Mouse (Mus musculus): Measurements from ENCODE around the gene Rho. TPM values are rescaled to one million over a fixed set of nuclear protein-coding genes. Genes with fewer than 3 reads are reported as not detected.

Rho gene
- polyA plus RNA-seq (2016; fragmentation: Nextera tagmentation; extraction: Ambion mirVana): 0.16 and 0.19 TPM in 2 replicates

- Histone ChIP-seq H3K4me1 (peaks cover 9% of the 10 kb centered on the region), H3K4me3 (no peak within 1 kb of the TSS), H3K9me3 (replicated peaks) (no peaks in the 10 kb centered on the region), H3K36me3 (no peaks in the 10 kb centered on the region), H3K4me2 (replicated peaks) (no peak within 1 kb of the TSS), H3K9ac (no peak within 1 kb of the TSS), H3K27ac (peak within 1 kb of the TSS; percentile 40; the same call in 1 of the 2 replicates), H3K27me3 (no peaks in the 10 kb centered on the region)
- ATAC-seq (ENCODE audit: low FRiP score): no peak
- WGBS: 84% methylated on average over 14 of the region's 14 CpGs
These were observed at the start of gene Rho for GRCm38 (mm10) chr6:115931639-115932038. Gene Rho, plus strand, starts transcription at chr6:115931748.

DNA sequence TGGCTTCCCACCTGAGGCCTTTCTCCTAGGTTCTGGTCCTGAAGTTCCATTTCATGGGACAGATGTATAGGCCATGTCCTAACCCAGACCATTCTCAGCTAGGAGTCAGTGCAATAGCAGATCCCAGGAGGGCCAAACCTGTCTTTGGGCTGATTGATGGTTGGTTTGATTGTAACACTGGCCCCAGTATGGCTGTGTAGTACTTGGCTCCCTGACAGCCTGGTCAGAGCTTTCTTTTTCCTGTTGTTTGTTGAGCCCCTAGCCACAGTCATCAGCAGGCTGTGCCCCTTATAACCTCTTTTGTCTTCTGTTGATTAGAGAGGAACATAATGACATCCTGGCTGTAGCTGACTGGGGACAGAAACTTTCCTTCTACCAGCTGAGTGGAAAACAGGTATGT, 47.5 kb upstream of the Rho start:
- ATAC-seq (ENCODE audit: low FRiP score): no peak
- no peak overlapping the region for H3K4me2 ChIP-seq (replicated peaks)
- H3K27ac ChIP-seq: no peak overlapping the region
- H3K9ac ChIP-seq: no peak overlapping the region
- H3K36me3 ChIP-seq: peaks cover 36% of the 10 kb centered on the region
- no peaks in the 10 kb centered on the region; the same call in 1 of the 2 replicates for H3K9me3 ChIP-seq (replicated peaks)
- H3K4me1 ChIP-seq: no peaks in the 10 kb centered on the region
- H3K4me3 ChIP-seq: no peak overlapping the region
- no peaks in the 10 kb centered on the region for H3K27me3 ChIP-seq

DNA sequence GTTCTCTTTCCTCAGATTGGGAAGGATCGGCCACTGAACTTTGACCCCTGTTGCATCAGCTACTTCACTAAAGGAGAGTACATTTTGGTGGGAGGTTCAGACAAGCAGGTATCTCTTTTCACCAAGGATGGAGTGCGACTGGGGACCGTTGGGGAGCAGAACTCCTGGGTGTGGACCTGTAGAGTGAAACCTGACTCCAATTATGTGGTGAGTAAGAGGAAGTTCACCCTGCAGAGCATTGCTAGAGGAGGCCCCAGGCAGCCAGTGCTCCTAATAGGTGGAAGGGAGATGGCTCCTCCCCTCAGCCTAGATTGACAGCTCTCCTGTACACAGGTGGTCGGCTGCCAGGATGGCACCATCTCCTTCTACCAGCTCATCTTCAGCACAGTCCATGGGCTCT, 44.7 kb upstream of the Rho start:
- no peaks in the 10 kb centered on the region for H3K27me3 ChIP-seq
- WGBS: 69% methylated on average over 4 of the region's 4 CpGs
- H3K36me3 ChIP-seq: peaks cover 26% of the 10 kb centered on the region

DNA sequence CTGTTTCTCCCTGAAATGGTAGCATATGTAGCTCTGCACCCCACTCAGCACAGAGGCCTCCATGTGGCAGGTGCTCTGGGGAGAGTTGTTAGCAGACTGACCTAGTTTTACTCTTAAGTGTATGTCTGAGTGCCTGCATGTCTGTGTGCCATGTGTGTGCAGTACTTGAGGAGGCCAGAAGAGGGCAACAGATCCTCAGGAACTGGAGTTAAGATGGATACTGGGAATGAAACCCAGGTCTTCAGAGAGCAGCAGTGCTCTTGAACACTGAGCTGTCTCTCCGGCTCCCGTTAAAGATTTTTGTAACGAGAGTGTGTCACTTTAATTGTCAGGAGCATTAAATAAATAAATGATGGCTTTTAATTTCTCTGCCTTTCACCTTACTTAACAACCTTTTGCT, 43.3 kb upstream of the Rho start:
- no peaks in the 10 kb centered on the region; the same call in 1 of the 2 replicates for H3K27me3 ChIP-seq
- H3K36me3 ChIP-seq: peaks cover 37% of the 10 kb centered on the region
- peaks cover 17% of the 10 kb centered on the region for H3K4me1 ChIP-seq
- no peak overlapping the region for H3K4me2 ChIP-seq (replicated peaks)
- H3K4me3 ChIP-seq: no peak overlapping the region
- ATAC-seq (ENCODE audit: low FRiP score): no peak
- no peak overlapping the region for H3K9ac ChIP-seq
- WGBS: 98% methylated on average over 3 of the region's 3 CpGs
- no peak overlapping the region for H3K27ac ChIP-seq
- H3K9me3 ChIP-seq (replicated peaks): no peaks in the 10 kb centered on the region; the same call in 1 of the 2 replicates

More for the DNA sequence above, 44.7 kb upstream of the Rho start:
- no peak overlapping the region for H3K4me2 ChIP-seq (replicated peaks)
- no peaks in the 10 kb centered on the region; the same call in 1 of the 2 replicates for H3K9me3 ChIP-seq (replicated peaks)
- no peak for ATAC-seq (ENCODE audit: low FRiP score)
- H3K27ac ChIP-seq: no peak overlapping the region
- H3K9ac ChIP-seq: no peak overlapping the region
- H3K4me3 ChIP-seq: no peak overlapping the region
- peaks cover 10% of the 10 kb centered on the region for H3K4me1 ChIP-seq

- WGBS: 82% methylated on average over 8 of the region's 8 CpGs
- Histone ChIP-seq H3K27me3 (no peaks in the 10 kb centered on the region; the same call in 1 of the 2 replicates), H3K27ac (no peak overlapping the region), H3K4me3 (no peak overlapping the region), H3K36me3 (peaks cover 46% of the 10 kb centered on the region), H3K4me2 (replicated peaks) (no peak overlapping the region), H3K9me3 (replicated peaks) (no peaks in the 10 kb centered on the region; the same call in 1 of the 2 replicates), H3K4me1 (peaks cover 17% of the 10 kb centered on the region), H3K9ac (no peak overlapping the region)
- no peak for ATAC-seq (ENCODE audit: low FRiP score)
These were observed 40.9 kb upstream of the Rho start for GRCm38 (mm10) chr6:115890601-115891000.

GRCm38 (mm10) chr6:115891061-115891460, 40.5 kb upstream of the Rho start:
- H3K36me3 ChIP-seq: peaks cover 46% of the 10 kb centered on the region
- no peak overlapping the region for H3K9ac ChIP-seq
- no peaks in the 10 kb centered on the region; the same call in 1 of the 2 replicates for H3K27me3 ChIP-seq
- H3K4me2 ChIP-seq (replicated peaks): no peak overlapping the region
- H3K27ac ChIP-seq: 0 out of 2 replicates have a peak overlapping the region, but pooled peaks have one; percentile 23
- H3K4me1 ChIP-seq: peaks cover 19% of the 10 kb centered on the region
- no peak overlapping the region for H3K4me3 ChIP-seq
- peak; percentile 35; the same call in 1 of the 2 replicates for ATAC-seq (ENCODE audit: low FRiP score)
- H3K9me3 ChIP-seq (replicated peaks): no peaks in the 10 kb centered on the region; the same call in 1 of the 2 replicates
- WGBS: 66% methylated on average over 6 of the region's 6 CpGs

DNA sequence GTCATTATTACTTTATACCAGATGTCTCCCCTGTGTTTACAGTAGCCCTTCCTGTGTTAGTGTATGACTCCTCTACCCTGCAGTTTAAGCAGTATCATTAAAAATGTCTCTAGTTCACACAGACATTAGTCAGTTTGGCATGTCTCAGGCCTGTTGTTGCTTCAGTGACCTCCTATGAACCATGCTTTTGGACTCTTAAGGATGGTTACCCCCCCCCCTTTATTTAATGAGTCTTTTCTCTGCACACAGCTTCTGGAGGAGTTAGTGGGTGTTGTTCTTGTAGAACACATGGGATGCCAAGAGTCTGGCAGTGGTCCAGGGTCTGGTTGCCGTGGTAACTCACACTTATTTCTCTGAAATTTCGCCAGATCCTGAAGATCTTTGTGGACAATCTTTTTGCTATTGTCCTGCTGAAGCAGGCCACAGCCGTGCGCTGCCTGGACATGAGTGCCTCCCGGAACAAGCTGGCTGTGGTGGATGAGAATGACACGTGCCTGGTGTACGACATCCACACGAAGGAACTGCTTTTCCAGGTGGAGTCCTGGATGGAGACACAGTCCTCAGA, 40.0 kb upstream of the Rho start:
- Histone ChIP-seq H3K9me3 (replicated peaks) (no peaks in the 10 kb centered on the region; the same call in 1 of the 2 replicates), H3K4me3 (no peak overlapping the region), H3K9ac (no peak overlapping the region), H3K27me3 (no peaks in the 10 kb centered on the region; the same call in 1 of the 2 replicates), H3K4me1 (peaks cover 21% of the 10 kb centered on the region), H3K36me3 (peaks cover 44% of the 10 kb centered on the region), H3K27ac (no peak overlapping the region), H3K4me2 (replicated peaks) (no peak overlapping the region)
- peak; percentile 54 for ATAC-seq (ENCODE audit: low FRiP score)
- WGBS: 35% methylated on average over 8 of the region's 8 CpGs

GRCm38 (mm10) chr6:115892363-115892762, 39.2 kb upstream of the Rho start:
- no peak overlapping the region for H3K27ac ChIP-seq
- H3K9ac ChIP-seq: no peak overlapping the region
- no peak overlapping the region for H3K4me2 ChIP-seq (replicated peaks)
- no peak for ATAC-seq (ENCODE audit: low FRiP score)
- no peaks in the 10 kb centered on the region; the same call in 1 of the 2 replicates for H3K9me3 ChIP-seq (replicated peaks)
- H3K4me1 ChIP-seq: peaks cover 21% of the 10 kb centered on the region
- H3K4me3 ChIP-seq: no peak overlapping the region
- WGBS: 64% methylated on average over 3 of the region's 3 CpGs
- no peaks in the 10 kb centered on the region; the same call in 1 of the 2 replicates for H3K27me3 ChIP-seq
- peaks cover 37% of the 10 kb centered on the region for H3K36me3 ChIP-seq

DNA sequence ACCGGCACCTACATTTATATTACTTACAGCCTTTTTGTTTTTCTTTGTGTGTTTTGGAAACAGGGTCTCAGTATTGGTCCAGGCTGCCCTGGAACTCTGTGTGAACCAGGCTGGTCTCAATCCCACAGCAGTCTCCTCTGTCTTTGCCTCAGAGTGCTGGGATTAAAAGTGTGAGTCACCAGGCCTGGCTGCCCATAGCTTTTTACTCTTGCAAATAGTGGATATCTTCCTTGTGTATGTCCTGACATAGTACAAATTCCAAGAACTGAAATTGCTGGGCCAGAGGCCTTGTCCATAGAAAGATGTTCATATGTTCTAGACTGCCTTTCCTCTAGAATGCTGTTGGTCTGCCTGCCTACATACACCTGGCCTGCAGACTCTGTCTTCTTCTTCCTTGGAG, 35.2 kb upstream of the Rho start:
- no peaks in the 10 kb centered on the region; the same call in 1 of the 2 replicates for H3K27me3 ChIP-seq
- no peak overlapping the region for H3K4me3 ChIP-seq
- WGBS: 41% methylated on average over 1 of the region's 1 CpGs
- H3K27ac ChIP-seq: no peak overlapping the region
- H3K4me2 ChIP-seq (replicated peaks): no peak overlapping the region
- no peak overlapping the region for H3K9ac ChIP-seq
- no peaks in the 10 kb centered on the region for H3K9me3 ChIP-seq (replicated peaks)
- H3K4me1 ChIP-seq: peaks cover 17% of the 10 kb centered on the region
- peaks cover 28% of the 10 kb centered on the region for H3K36me3 ChIP-seq
- ATAC-seq (ENCODE audit: low FRiP score): no peak

DNA sequence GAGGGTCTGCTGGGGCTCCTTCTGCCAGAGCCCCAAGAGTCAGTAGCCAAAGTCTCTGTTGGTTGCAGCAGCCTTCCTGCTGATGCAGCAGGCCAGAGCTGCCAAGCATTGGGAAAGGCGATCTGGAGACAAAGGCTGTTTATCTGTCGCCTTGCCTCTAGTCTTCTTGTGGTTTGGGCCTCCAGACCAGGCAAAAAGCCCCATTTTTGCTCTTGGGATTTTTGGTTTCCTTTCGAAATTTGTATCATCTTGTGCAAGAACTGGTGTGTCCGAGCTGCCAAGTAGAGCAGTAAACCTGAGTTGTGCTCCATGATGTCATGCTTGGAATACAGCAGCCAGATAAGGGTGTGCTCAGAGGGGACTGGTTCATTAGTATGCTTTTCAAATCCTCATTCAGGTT, 34.4 kb upstream of the Rho start:
- peaks cover 13% of the 10 kb centered on the region for H3K4me1 ChIP-seq
- peaks cover 25% of the 10 kb centered on the region for H3K36me3 ChIP-seq
- WGBS: 81% methylated on average over 4 of the region's 4 CpGs
- 0 out of 2 replicates have a peak overlapping the region, but pooled peaks have one; percentile 2 for H3K9ac ChIP-seq
- no peaks in the 10 kb centered on the region; the same call in 1 of the 2 replicates for H3K27me3 ChIP-seq
- H3K4me3 ChIP-seq: no peak overlapping the region
- no peak for ATAC-seq (ENCODE audit: low FRiP score)
- no peak overlapping the region for H3K4me2 ChIP-seq (replicated peaks)
- no peaks in the 10 kb centered on the region for H3K9me3 ChIP-seq (replicated peaks)
- no peak overlapping the region for H3K27ac ChIP-seq

DNA sequence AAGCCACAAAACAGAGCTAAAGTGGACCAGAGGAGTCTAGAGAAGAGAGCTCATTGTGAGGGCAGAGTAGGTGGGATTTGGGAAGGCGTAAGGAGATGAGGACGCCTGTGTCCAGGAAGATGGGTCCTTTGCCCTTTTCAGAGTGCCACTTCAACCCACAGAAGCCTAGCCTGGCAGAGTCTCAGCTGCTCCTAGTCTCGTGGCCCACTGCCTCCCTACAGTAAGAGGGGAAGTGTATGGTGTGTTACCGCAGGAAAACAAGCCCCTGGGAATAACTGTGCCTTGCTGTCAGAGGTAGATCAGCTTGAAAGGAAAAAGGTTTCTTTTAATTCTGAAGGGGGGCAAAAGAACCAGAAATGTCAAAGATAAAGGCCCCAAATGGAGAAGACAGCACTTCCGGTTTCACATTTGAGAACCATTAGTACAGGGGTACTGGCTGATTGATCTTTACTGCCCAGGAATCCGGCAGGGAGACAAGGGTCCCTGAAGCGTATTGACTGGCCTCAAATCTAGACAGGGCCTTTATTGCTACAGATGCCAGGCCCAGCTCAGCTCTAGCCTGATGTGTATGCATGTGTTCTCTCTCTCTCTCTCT, 33.5 kb upstream of the Rho start:
- no peak overlapping the region for H3K27ac ChIP-seq
- no peak overlapping the region for H3K4me3 ChIP-seq
- no peaks in the 10 kb centered on the region for H3K9me3 ChIP-seq (replicated peaks)
- no peak overlapping the region for H3K4me2 ChIP-seq (replicated peaks)
- H3K4me1 ChIP-seq: peaks cover 8% of the 10 kb centered on the region; the same call in 1 of the 2 replicates
- no peak overlapping the region for H3K9ac ChIP-seq
- H3K27me3 ChIP-seq: no peaks in the 10 kb centered on the region; the same call in 1 of the 2 replicates
- no peak for ATAC-seq (ENCODE audit: low FRiP score)
- peaks cover 20% of the 10 kb centered on the region for H3K36me3 ChIP-seq
- WGBS: 78% methylated on average over 7 of the region's 7 CpGs

GRCm38 (mm10) chr6:115901062-115901461, 30.5 kb upstream of the Rho start:
- Histone ChIP-seq H3K36me3 (peaks cover 25% of the 10 kb centered on the region; the same call in 1 of the 2 replicates), H3K9me3 (replicated peaks) (no peaks in the 10 kb centered on the region), H3K4me1 (peaks cover 6% of the 10 kb centered on the region; the same call in 1 of the 2 replicates), H3K4me3 (no peak overlapping the region), H3K27ac (no peak overlapping the region), H3K4me2 (replicated peaks) (no peak overlapping the region), H3K9ac (no peak overlapping the region), H3K27me3 (no peaks in the 10 kb centered on the region)
- 18% methylated on average over 3 of the region's 3 CpGs for WGBS
- ATAC-seq (ENCODE audit: low FRiP score): 0 out of 2 replicates have a peak, but pooled peaks have one; percentile 46
